Mouse (Mus musculus): ENCODE results near the gene Ndufaf7.

- TF ChIP-seq CTCF (IDR thresholded peaks at IDR 0.05; ENCODE audit: borderline replicate concordance, extremely low read depth, insufficient read depth, insufficient read length) (no peak), POLR2A (IDR thresholded peaks at IDR 0.05; ENCODE audit: borderline replicate concordance, extremely low read depth, insufficient read depth, insufficient read length, poor library complexity, severe bottlenecking) (no peak)
Measured at GRCm38 (mm10) chr17:78894991-78895390, 41.9 kb upstream of the Ndufaf7 start.

Measured in brain, embryonic 14.5 days (tissue).